Mouse (Mus musculus) forebrain, embryonic 14.5 days (tissue): ENCODE measurements around the gene Aff3. TPM values are rescaled to one million over a fixed set of nuclear protein-coding genes. Genes with fewer than 3 reads are reported as not detected.

ENCODE experiments used
- ATAC-seq: fragments of 200-750 bp; cut with Nextera tagmentation; 2 replicates; pipeline ENCODE4 v1.8.0; 2017; ENCODE audit warnings: mild to moderate bottlenecking, moderate library complexity
- DNase-seq: peaks from one replicate; pipeline ENCODE4 v3.0.0-alpha.2; 2015; ENCODE audit warnings: low spot score
- H3K27ac ChIP-seq: fragments of 300-500 bp; sonication (generic); 2 replicates; pipeline ENCODE4 v1.5.1; 2014; ENCODE audit warnings: low read depth, mild to moderate bottlenecking, control low read depth, low read length, moderate library complexity
- H3K27me3 ChIP-seq: fragments of 300-500 bp; sonication (generic); replicated peaks from 2 replicates; pipeline ENCODE4 v1.6.1; 2014; ENCODE audit warnings: low read length, control low read depth, mixed read lengths; ENCODE audit not compliant: control insufficient read depth, insufficient read depth
- H3K36me3 ChIP-seq: fragments of 300-500 bp; sonication (generic); 2 replicates; pipeline ENCODE4 v1.6.1; 2014; ENCODE audit warnings: low read length, control low read depth; ENCODE audit not compliant: control insufficient read depth, insufficient read depth
- H3K4me1 ChIP-seq: fragments of 300-500 bp; sonication (generic); 2 replicates; pipeline ENCODE4 v1.6.1; 2014; ENCODE audit warnings: antibody characterized with exemption, low read length, control low read depth; ENCODE audit not compliant: control insufficient read depth, insufficient read depth
- H3K4me2 ChIP-seq: fragments of 300-500 bp; sonication (generic); 2 replicates; pipeline ENCODE4 v1.6.1; 2014; ENCODE audit warnings: mild to moderate bottlenecking, control low read depth, low read length
- H3K4me3 ChIP-seq: fragments of 300-500 bp; sonication (generic); 2 replicates; pipeline ENCODE4 v1.5.1; 2014; ENCODE audit warnings: low read depth, low read length, control low read depth
- H3K9ac ChIP-seq: fragments of 300-500 bp; sonication (generic); 2 replicates; pipeline ENCODE4 v1.6.1; 2014; ENCODE audit warnings: mild to moderate bottlenecking, low read length, control low read depth, moderate library complexity
- H3K9me3 ChIP-seq: fragments of 300-500 bp; sonication (generic); replicated peaks from 2 replicates; pipeline ENCODE4 v1.6.1; 2016; ENCODE audit warnings: low read length, control low read depth, mixed read lengths; ENCODE audit not compliant: control insufficient read depth
- WGBS: fragments of 180-500 bp; shearing (Covaris S2); extraction: QIAGEN DNeasy Blood & Tissue Kit; methylation state at CpG from one replicate; pipeline ENCODE4 v1.1.7; 2014; 5-methylcytosine and 5-hydroxymethylcytosine counted together
- polyA plus RNA-seq: library from polyadenylated mRNA; unstranded; fragments of >200 nt; fragmentation: Nextera tagmentation; extraction: Ambion mirVana; gene quantifications from 2 replicates; pipeline ENCODE4 v1.2.1, GENCODE M21; 2014

Aff3 gene
- polyA plus RNA-seq, 1 experiment from 2014 or later, result 15.5 TPM

GRCm38 (mm10) chr1:38217912-38218795 is 446.6 kb downstream of the Aff3 start:
- ATAC-seq (no peak), DNase-seq (no peak)
- Histone ChIP-seq H3K27me3 (no peaks in the 10 kb centered on the region), H3K4me3 (no peak overlapping the region), H3K36me3 (peaks cover 4% of the 10 kb centered on the region; the same call in 1 of the 2 replicates), H3K9me3 (0 out of 2 replicates have a peak, but pooled peaks cover 3% of the 10 kb centered on the region), H3K4me2 (no peak overlapping the region), H3K4me1 (no peaks in the 10 kb centered on the region), H3K27ac (no peak overlapping the region), H3K9ac (no peak overlapping the region)
- 84% methylated on average over 31 of the region's 31 CpGs for WGBS

- no peaks in the 10 kb centered on the region for H3K27me3 ChIP-seq
- 0 out of 2 replicates have a peak, but pooled peaks cover under 1% of the 10 kb centered on the region for H3K9me3 ChIP-seq
- DNase-seq, result no peak
- H3K9ac ChIP-seq, result no peak overlapping the region
- no peak overlapping the region for H3K4me2 ChIP-seq
- ATAC-seq, result no peak
- H3K4me1 ChIP-seq, result no peaks in the 10 kb centered on the region
- 74% methylated on average over 5 of the region's 5 CpGs for WGBS
- no peak overlapping the region for H3K27ac ChIP-seq
- no peak overlapping the region for H3K4me3 ChIP-seq
- H3K36me3 ChIP-seq, result peaks cover 4% of the 10 kb centered on the region; the same call in 1 of the 2 replicates
Measured at GRCm38 (mm10) chr1:38217098-38217497, 447.7 kb downstream of the Aff3 start.

GRCm38 (mm10) chr1:38213377-38213776 is 451.4 kb downstream of the Aff3 start:
- Histone ChIP-seq H3K9me3 (no peaks in the 10 kb centered on the region), H3K36me3 (peaks cover 16% of the 10 kb centered on the region), H3K27ac (no peak overlapping the region), H3K9ac (no peak overlapping the region), H3K4me1 (peaks cover 5% of the 10 kb centered on the region), H3K27me3 (no peaks in the 10 kb centered on the region), H3K4me2 (no peak overlapping the region), H3K4me3 (no peak overlapping the region)
- DNase-seq (peak; percentile 25), ATAC-seq (no peak)
- 68% methylated on average over 3 of the region's 3 CpGs for WGBS

GRCm38 (mm10) chr1:38212386-38212785 is 452.4 kb downstream of the Aff3 start:
- H3K4me2 ChIP-seq, result no peak overlapping the region
- ATAC-seq, result no peak

GRCm38 (mm10) chr1:38202475-38203183 is 462.1 kb downstream of the Aff3 start:
- DNase-seq (peak; percentile 28), ATAC-seq (no peak)
- H3K27ac ChIP-seq, result no peak overlapping the region
- H3K9ac ChIP-seq, result no peak overlapping the region
- no peaks in the 10 kb centered on the region for H3K9me3 ChIP-seq
- H3K27me3 ChIP-seq, result no peaks in the 10 kb centered on the region
- 77% methylated on average over 10 of the region's 10 CpGs for WGBS
- H3K4me3 ChIP-seq, result no peak overlapping the region
- H3K4me2 ChIP-seq, result no peak overlapping the region
- peaks cover 8% of the 10 kb centered on the region; the same call in 1 of the 2 replicates for H3K36me3 ChIP-seq
- H3K4me1 ChIP-seq, result peaks cover 35% of the 10 kb centered on the region

More at GRCm38 (mm10) chr1:38212386-38212785, 452.4 kb downstream of the Aff3 start:
- Histone ChIP-seq H3K9ac (no peak overlapping the region), H3K9me3 (no peaks in the 10 kb centered on the region), H3K27me3 (no peaks in the 10 kb centered on the region), H3K4me3 (no peak overlapping the region), H3K27ac (no peak overlapping the region), H3K36me3 (peaks cover 24% of the 10 kb centered on the region), H3K4me1 (peaks cover 5% of the 10 kb centered on the region)
- no peak for DNase-seq
- 91% methylated on average over 5 of the region's 5 CpGs for WGBS

GRCm38 (mm10) chr1:38201796-38202195 is 463.0 kb downstream of the Aff3 start:
- Histone ChIP-seq H3K27me3 (no peaks in the 10 kb centered on the region), H3K27ac (no peak overlapping the region), H3K9ac (no peak overlapping the region), H3K4me1 (peaks cover 42% of the 10 kb centered on the region), H3K9me3 (no peaks in the 10 kb centered on the region), H3K4me2 (no peak overlapping the region), H3K36me3 (peaks cover 5% of the 10 kb centered on the region; the same call in 1 of the 2 replicates), H3K4me3 (no peak overlapping the region)
- no peak for DNase-seq
- no peak for ATAC-seq
- 94% methylated on average over 3 of the region's 3 CpGs for WGBS

- ATAC-seq, result peak; percentile 72
- peak overlapping the region; percentile 26; the same call in 1 of the 2 replicates for H3K9ac ChIP-seq
- H3K4me1 ChIP-seq, result peaks cover 44% of the 10 kb centered on the region
- no peak overlapping the region for H3K4me3 ChIP-seq
- peak overlapping the region; percentile 91 for H3K27ac ChIP-seq
- whole genome bisulfite sequencing, result 11% methylated on average over 17 of the region's 17 CpGs
- peak overlapping the region; percentile 1; the same call in 1 of the 2 replicates for H3K4me2 ChIP-seq
- 0 out of 2 replicates have a peak, but pooled peaks cover under 1% of the 10 kb centered on the region for H3K36me3 ChIP-seq
- H3K27me3 ChIP-seq, result no peaks in the 10 kb centered on the region
- DNase-seq, result peak; percentile 81
- no peaks in the 10 kb centered on the region for H3K9me3 ChIP-seq
Measured at GRCm38 (mm10) chr1:38199669-38200635, 464.8 kb downstream of the Aff3 start.

GRCm38 (mm10) chr1:38198393-38199029 is 466.2 kb downstream of the Aff3 start:
- H3K36me3 ChIP-seq, result no peaks in the 10 kb centered on the region
- peak overlapping the region; percentile 18; the same call in 1 of the 2 replicates for H3K9ac ChIP-seq
- H3K4me1 ChIP-seq, result peaks cover 44% of the 10 kb centered on the region
- no peaks in the 10 kb centered on the region for H3K27me3 ChIP-seq
- H3K27ac ChIP-seq, result peak overlapping the region; percentile 91
- WGBS, result 5% methylated on average over 15 of the region's 15 CpGs
- H3K9me3 ChIP-seq, result no peaks in the 10 kb centered on the region
- H3K4me3 ChIP-seq, result no peak overlapping the region
- DNase-seq (peak; percentile 87), ATAC-seq (peak; percentile 52)
- H3K4me2 ChIP-seq, result 0 out of 2 replicates have a peak overlapping the region, but pooled peaks have one; percentile 16
